Mouse (Mus musculus) midbrain, embryonic 15.5 days (tissue): Measurements from ENCODE around the gene Phc2. TPM values are rescaled to one million over a fixed set of nuclear protein-coding genes. Genes with fewer than 3 reads are reported as not detected.

Experiments
- ATAC-seq: fragments of 200-750 bp; cut with Nextera tagmentation; replicated peaks from 2 replicates; pipeline ENCODE4 v1.8.0; 2017; ENCODE audit warnings: moderate TSS enrichment
- H3K27ac ChIP-seq: fragments of 300-500 bp; sonication (generic); 2 replicates; pipeline ENCODE4 v1.5.1; 2015; ENCODE audit warnings: mild to moderate bottlenecking, inconsistent platforms
- H3K27me3 ChIP-seq: fragments of 300-500 bp; sonication (generic); replicated peaks from 2 replicates; pipeline ENCODE4 v1.6.1; 2015; ENCODE audit warnings: inconsistent platforms
- H3K36me3 ChIP-seq: fragments of 300-500 bp; sonication (generic); replicated peaks from 2 replicates; pipeline ENCODE4 v1.6.1; 2015; ENCODE audit warnings: inconsistent platforms
- H3K4me1 ChIP-seq: fragments of 300-500 bp; sonication (generic); 2 replicates; pipeline ENCODE4 v1.6.1; 2015; ENCODE audit warnings: inconsistent platforms
- H3K4me2 ChIP-seq: fragments of 300-500 bp; sonication (generic); 2 replicates; pipeline ENCODE4 v1.6.1; 2015; ENCODE audit warnings: inconsistent platforms, mild to moderate bottlenecking, moderate library complexity
- H3K4me3 ChIP-seq: fragments of 300-500 bp; sonication (generic); 2 replicates; pipeline ENCODE4 v1.5.1; 2015; ENCODE audit warnings: mild to moderate bottlenecking, inconsistent platforms
- H3K9ac ChIP-seq: fragments of 300-500 bp; sonication (generic); 2 replicates; pipeline ENCODE4 v1.6.1; 2015; ENCODE audit warnings: mild to moderate bottlenecking, inconsistent platforms
- H3K9me3 ChIP-seq: fragments of 300-500 bp; sonication (generic); 2 replicates; pipeline ENCODE4 v1.6.1; 2016; ENCODE audit warnings: inconsistent platforms
- WGBS: fragments of 180-500 bp; shearing (Covaris S2); methylation state at CpG from one replicate; pipeline ENCODE4 v1.1.7; 2015; ENCODE audit warnings: mixed read lengths; 5-methylcytosine and 5-hydroxymethylcytosine counted together
- polyA plus RNA-seq: library from polyadenylated mRNA; unstranded; fragments of >200 nt; fragmentation: Nextera tagmentation; extraction: Ambion mirVana; gene quantifications from 2 replicates; pipeline ENCODE4 v1.2.1, GENCODE M21; 2015

The Phc2 gene
- polyA plus RNA-seq, 1 experiment from 2014 or later, result 70.0 TPM

DNA sequence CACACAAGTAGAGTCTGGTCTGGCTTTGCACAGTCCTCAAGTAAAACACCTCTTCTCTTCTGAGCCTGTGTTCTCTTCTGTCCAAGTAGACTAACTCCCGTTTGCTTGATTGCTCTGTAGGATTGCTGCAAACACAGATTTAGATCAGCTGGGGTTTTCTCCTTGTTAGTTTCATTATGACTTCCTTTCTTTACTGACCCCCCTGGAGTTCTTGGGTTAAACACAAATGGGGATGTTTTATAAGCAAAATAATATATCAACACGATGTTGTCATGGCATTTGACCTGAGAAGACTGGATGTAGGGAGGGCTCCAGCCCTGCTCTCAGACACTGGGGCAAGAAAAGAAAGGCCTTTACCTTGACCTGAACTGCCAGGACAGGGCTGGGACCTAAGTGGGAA is 35.5 kb upstream of the Phc2 start:
- no peaks in the 10 kb centered on the region for H3K27me3 ChIP-seq
- H3K4me2 ChIP-seq, result no peak overlapping the region
- WGBS, result 66% methylated on average over 2 of the region's 2 CpGs
- ATAC-seq, result no peak
- no peak overlapping the region for H3K4me3 ChIP-seq
- H3K9me3 ChIP-seq, result no peaks in the 10 kb centered on the region
- H3K4me1 ChIP-seq, result no peaks in the 10 kb centered on the region; the same call in 1 of the 2 replicates
- H3K9ac ChIP-seq, result no peak overlapping the region
- no peak overlapping the region for H3K27ac ChIP-seq
- H3K36me3 ChIP-seq, result no peaks in the 10 kb centered on the region

DNA sequence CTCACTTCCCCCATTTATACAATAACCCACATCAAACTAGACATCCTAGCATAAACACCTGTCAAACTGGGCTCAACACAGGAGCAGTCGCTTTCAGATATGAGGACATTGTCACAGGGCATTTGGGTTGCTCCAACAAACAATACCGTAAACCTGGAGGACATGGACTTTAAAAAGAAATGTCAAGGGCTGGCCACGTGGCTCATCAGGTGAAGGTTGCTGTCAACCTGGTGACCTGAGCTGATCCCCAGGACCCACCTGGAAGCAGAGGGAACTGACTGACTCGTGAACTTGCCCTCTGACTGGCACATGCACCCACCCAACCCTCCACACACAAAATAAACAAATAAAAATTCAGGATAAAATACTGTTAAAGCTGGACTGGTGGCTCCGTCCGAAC is 33.9 kb upstream of the Phc2 start:
- H3K4me3 ChIP-seq, result no peak overlapping the region
- ATAC-seq, result no peak
- no peaks in the 10 kb centered on the region; the same call in 1 of the 2 replicates for H3K4me1 ChIP-seq
- no peak overlapping the region for H3K4me2 ChIP-seq
- no peaks in the 10 kb centered on the region for H3K36me3 ChIP-seq
- WGBS, result 86% methylated on average over 6 of the region's 6 CpGs
- H3K27me3 ChIP-seq, result no peaks in the 10 kb centered on the region
- H3K27ac ChIP-seq, result no peak overlapping the region
- no peak overlapping the region for H3K9ac ChIP-seq
- H3K9me3 ChIP-seq, result no peaks in the 10 kb centered on the region

DNA sequence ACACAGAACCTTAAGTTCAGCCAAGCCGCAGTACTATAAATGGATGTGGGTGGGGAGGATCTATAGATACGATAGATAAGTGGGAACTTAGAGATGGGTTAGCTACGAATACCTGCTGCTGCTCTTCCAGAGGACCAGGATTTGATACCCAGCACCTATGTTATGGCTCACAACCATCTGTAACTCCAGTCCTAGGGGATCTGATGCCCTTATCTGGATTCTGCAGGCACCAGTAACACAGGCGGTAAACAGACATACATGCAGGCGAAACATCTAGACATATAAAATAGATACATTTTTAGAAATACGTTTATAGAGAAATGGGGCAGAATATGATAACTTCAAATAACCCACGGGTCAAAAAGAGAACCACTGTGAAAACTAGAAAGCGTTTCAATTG is 33.4 kb upstream of the Phc2 start:
- H3K9me3 ChIP-seq, result no peaks in the 10 kb centered on the region
- 90% methylated on average over 8 of the region's 8 CpGs for WGBS
- H3K36me3 ChIP-seq, result no peaks in the 10 kb centered on the region
- H3K4me3 ChIP-seq, result no peak overlapping the region
- H3K4me2 ChIP-seq, result no peak overlapping the region
- H3K27me3 ChIP-seq, result no peaks in the 10 kb centered on the region
- ATAC-seq, result no peak
- no peak overlapping the region for H3K9ac ChIP-seq
- H3K27ac ChIP-seq, result no peak overlapping the region
- H3K4me1 ChIP-seq, result no peaks in the 10 kb centered on the region; the same call in 1 of the 2 replicates

DNA sequence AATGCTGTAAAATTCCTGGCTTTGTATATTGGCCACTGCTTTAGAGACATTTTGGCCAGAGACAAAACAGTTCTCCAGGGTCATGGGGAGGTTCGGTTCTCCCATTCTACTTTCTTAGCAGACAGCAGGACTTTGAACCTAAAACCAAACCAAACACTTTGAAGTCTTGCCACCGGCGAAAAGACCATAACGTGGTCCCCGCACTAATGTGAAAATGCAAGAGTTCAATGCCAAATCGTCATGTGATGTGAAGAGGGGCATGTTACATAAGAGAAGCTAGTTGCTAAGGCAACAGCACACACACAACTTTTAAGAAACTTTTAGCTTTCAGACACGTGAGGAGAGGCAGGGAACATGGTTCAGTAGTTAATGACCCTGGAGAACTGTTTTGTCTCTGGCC is 19.1 kb upstream of the Phc2 start:
- Histone ChIP-seq H3K9ac (no peak overlapping the region), H3K36me3 (no peaks in the 10 kb centered on the region), H3K27ac (no peak overlapping the region), H3K9me3 (no peaks in the 10 kb centered on the region), H3K27me3 (no peaks in the 10 kb centered on the region), H3K4me2 (no peak overlapping the region), H3K4me1 (peaks cover 5% of the 10 kb centered on the region; the same call in 1 of the 2 replicates), H3K4me3 (no peak overlapping the region)
- ATAC-seq, result no peak
- WGBS, result 74% methylated on average over 7 of the region's 7 CpGs

DNA sequence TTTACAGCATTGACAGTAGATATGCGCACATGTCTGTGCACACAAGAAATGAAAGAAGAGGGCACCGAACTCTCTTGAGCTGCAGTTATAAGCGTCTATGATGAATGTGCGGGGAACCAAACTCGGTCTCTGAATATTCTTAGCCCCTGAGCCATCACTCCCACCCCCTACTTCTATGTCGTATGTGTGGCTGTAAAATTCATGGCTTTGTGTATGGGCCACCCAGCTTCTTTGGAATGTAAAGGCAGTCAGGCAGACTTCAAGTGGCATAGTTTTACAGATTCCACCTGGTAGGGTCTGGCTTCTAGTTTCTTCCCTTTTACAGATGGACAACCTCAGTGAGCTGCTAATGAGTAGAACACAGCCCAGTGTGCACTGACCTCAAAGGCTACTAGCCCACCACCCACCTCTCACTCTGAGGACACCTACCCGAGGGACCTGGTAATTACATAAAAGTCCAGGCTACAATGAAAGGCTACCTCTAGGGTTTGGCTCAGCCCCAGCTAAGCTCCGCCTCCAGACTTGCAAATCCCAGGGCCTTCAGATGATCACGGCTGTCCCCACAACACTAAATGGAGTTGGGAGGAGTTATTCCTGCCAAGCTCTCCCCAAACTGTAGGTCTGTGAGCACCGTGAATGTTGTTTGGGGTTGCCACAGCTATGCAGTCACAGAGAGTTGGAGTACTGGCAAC is 18.5 kb upstream of the Phc2 start:
- Histone ChIP-seq H3K4me2 (no peak overlapping the region), H3K9me3 (no peaks in the 10 kb centered on the region), H3K4me1 (peaks cover 5% of the 10 kb centered on the region; the same call in 1 of the 2 replicates), H3K9ac (no peak overlapping the region), H3K27me3 (no peaks in the 10 kb centered on the region), H3K27ac (no peak overlapping the region), H3K36me3 (no peaks in the 10 kb centered on the region), H3K4me3 (no peak overlapping the region)
- WGBS, result 61% methylated on average over 10 of the region's 10 CpGs
- ATAC-seq, result no peak

DNA sequence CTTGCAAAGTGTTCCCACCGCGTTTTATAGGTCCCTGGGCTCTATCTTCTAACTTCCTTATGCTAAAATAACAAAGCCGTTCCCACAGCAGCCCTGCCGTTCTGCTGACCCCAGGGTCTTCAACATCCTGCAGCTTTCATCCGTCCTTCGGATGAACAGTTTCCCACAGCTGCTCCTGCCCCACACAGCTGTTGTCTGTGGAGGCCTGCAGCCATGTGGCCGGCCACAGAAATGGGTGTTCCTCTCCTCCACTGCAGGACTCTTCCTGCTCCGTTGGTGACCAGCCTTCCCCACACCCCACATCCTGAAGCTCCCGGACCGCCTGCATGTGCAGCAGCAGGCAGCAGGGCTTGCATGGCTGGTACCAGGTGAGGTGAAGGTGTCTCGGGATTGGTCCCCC is 17.3 kb upstream of the Phc2 start:
- peaks cover 5% of the 10 kb centered on the region; the same call in 1 of the 2 replicates for H3K4me1 ChIP-seq
- H3K9me3 ChIP-seq, result no peaks in the 10 kb centered on the region
- H3K27me3 ChIP-seq, result no peaks in the 10 kb centered on the region
- H3K36me3 ChIP-seq, result no peaks in the 10 kb centered on the region
- no peak overlapping the region for H3K27ac ChIP-seq
- no peak for ATAC-seq
- H3K9ac ChIP-seq, result no peak overlapping the region
- no peak overlapping the region for H3K4me2 ChIP-seq
- WGBS, result 52% methylated on average over 11 of the region's 11 CpGs
- H3K4me3 ChIP-seq, result no peak overlapping the region

DNA sequence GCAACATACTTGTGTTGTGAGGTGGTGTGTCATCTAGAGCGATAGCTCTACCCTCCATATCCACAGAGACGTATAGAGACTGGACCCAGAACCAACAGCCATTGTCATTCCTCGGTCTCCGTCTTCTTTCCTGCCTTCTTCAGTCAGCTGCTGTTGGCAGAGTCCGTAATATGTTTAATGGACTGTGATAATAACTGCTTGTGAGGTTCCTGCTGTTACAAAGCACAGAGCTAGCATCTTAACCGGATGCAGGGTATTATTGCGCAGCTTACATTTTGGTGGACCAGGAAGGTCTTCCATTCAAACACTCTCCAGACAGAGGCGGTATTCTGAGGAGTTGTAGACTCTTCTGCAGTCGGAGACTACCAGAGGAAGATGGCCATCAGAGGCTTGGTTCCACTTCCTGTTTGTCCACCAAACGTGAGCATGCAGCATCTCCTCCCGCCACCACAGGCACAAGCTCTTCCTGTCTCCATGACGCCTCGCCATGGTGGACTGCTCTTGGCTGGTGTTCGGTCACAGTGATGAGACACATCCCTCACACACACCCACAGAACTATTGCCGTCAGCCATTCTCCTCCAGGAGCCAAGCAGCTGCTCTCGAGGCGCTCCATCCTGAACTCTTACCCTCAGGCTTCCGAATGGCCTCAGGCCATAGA is 16.1 kb upstream of the Phc2 start:
- Histone ChIP-seq H3K4me3 (no peak overlapping the region), H3K27ac (no peak overlapping the region), H3K27me3 (no peaks in the 10 kb centered on the region), H3K4me2 (no peak overlapping the region), H3K9me3 (no peaks in the 10 kb centered on the region), H3K36me3 (no peaks in the 10 kb centered on the region), H3K4me1 (peaks cover 5% of the 10 kb centered on the region; the same call in 1 of the 2 replicates), H3K9ac (no peak overlapping the region)
- 87% methylated on average over 18 of the region's 18 CpGs for WGBS
- ATAC-seq, result no peak

DNA sequence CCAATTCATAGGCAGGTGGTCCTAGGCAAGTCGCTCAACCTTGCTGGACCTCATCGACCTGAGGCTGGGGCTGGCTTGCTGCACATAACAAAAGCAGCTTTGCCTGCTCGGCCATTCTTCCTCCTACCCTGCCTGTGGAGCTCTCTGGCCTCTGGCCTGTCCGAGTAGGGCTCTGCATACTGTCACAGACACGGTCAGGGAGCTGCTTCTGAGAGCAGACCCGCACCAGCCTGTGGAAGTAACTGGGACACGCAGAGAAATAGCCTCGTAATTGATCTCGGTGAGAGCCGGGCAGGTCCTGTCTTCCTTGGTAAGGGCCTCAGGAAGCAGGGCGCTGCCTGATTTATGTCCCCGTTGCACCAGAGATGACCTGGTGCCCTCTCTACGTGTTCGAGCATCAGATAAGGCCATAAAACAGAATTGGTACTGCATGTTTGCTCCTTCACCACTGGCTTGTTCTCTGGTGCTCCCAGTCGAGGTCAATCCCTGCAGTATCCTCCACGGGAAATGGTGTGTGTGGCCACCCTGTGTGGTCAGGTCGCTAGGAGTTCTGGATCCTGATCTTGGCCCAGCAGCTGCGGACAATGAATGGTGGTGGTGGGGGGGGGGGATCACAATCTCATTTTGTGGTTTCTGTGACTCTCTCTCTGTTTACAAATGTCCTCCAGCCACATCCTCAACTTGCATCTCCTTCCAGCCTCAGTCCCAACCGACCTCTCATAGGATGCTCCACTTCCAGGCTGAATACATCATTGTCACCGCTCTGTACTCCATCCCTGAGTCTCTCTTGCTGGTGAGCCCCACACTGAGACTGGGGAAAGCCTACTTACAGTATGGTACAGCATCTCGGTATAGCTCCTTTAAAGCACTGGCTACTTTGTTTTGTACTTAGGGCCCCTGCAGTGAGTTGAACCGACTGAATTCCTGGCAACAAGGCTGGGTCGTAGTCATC is 12.5 kb upstream of the Phc2 start:
- Histone ChIP-seq H3K36me3 (no peaks in the 10 kb centered on the region), H3K9ac (no peak overlapping the region), H3K27ac (no peak overlapping the region), H3K9me3 (no peaks in the 10 kb centered on the region), H3K4me2 (no peak overlapping the region), H3K27me3 (no peaks in the 10 kb centered on the region), H3K4me3 (no peak overlapping the region), H3K4me1 (peaks cover 4% of the 10 kb centered on the region; the same call in 1 of the 2 replicates)
- no peak for ATAC-seq
- WGBS, result 62% methylated on average over 23 of the region's 23 CpGs

DNA sequence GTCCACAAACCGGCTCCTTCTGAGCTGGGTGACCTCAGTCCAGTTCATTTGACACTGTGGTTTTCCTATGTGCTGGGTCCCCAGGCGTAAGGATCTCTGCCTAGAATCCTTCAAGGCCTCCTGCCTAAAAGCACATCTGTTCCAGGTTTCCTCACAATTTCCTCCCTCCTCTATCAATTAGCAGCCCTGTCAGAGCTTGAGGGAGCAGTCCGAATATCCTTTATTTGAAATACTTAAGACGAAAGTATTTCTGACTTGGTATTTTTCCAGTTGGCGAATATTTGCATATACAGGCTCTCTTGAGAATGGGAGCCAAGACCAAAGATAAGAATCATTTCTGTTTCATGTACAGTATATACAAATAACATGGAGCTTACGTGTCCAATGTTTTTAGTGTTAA is 8.6 kb upstream of the Phc2 start:
- H3K36me3 ChIP-seq, result no peaks in the 10 kb centered on the region
- no peak overlapping the region for H3K27ac ChIP-seq
- no peaks in the 10 kb centered on the region for H3K4me1 ChIP-seq
- H3K27me3 ChIP-seq, result no peaks in the 10 kb centered on the region
- H3K4me3 ChIP-seq, result no peak overlapping the region
- WGBS, result 87% methylated on average over 6 of the region's 6 CpGs
- H3K9me3 ChIP-seq, result no peaks in the 10 kb centered on the region
- ATAC-seq, result no peak
- no peak overlapping the region for H3K4me2 ChIP-seq
- H3K9ac ChIP-seq, result no peak overlapping the region

DNA sequence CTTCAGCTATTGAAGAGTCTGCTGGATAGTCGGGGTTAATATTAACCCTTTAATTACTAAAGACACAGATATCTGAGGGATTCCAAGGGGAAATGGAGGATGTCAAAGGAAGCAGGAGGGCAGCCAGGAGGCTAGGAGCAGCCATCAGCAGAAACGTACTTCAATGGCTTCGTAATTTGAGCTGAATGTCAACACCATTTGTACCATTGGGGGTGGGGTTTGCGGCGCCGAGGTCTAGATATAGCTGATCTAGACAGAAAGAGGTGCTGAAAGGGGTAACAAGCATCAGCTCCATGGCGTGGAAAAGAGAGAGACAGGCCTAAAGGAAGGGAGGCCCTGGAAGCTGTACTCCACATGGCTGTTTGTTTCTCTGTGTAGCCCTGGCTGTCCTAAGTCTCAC is 7.7 kb upstream of the Phc2 start:
- Histone ChIP-seq H3K9ac (no peak overlapping the region), H3K27ac (no peak overlapping the region), H3K9me3 (no peaks in the 10 kb centered on the region), H3K36me3 (no peaks in the 10 kb centered on the region), H3K4me3 (no peak overlapping the region), H3K4me1 (no peaks in the 10 kb centered on the region), H3K4me2 (no peak overlapping the region), H3K27me3 (no peaks in the 10 kb centered on the region)
- no peak for ATAC-seq
- 54% methylated on average over 7 of the region's 7 CpGs for WGBS

DNA sequence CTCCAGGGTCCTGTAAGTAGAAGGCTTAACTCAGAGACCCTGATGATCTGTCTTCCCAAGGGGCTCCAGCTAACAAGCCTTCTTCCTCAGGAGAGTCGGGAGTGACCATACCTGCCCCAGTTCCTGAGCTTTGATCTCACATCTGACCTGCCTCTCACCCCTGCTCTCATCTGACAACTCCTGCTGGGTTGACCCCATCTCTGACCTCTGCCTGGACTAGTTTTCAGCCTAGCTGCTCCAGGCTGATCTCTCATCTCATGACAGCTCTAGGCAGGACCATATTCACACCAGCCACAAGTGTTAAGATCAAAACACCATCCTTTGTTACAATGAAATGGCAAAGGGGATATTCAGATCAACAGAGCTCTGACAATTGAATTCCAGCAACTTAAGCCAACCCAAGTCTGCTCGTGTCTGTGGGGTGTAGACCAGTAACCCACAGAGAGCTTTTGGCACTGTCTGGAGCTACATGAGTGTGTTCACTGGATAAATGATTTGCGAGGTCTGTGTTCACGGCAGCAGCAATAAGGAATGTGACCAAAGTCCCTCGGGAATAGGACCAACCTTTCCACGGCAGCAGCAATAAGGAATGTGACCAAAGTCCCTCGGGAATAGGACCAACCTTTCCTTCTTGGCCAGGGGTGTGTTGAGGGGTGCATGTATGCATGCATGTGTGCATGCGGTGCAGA is 5.8 kb upstream of the Phc2 start:
- H3K4me1 ChIP-seq, result peaks cover under 1% of the 10 kb centered on the region; the same call in 1 of the 2 replicates
- H3K36me3 ChIP-seq, result no peaks in the 10 kb centered on the region
- no peaks in the 10 kb centered on the region for H3K27me3 ChIP-seq
- H3K9me3 ChIP-seq, result no peaks in the 10 kb centered on the region
- H3K27ac ChIP-seq, result no peak overlapping the region
- 67% methylated on average over 8 of the region's 8 CpGs for WGBS
- no peak overlapping the region for H3K4me2 ChIP-seq
- H3K4me3 ChIP-seq, result no peak overlapping the region
- no peak for ATAC-seq
- H3K9ac ChIP-seq, result no peak overlapping the region

DNA sequence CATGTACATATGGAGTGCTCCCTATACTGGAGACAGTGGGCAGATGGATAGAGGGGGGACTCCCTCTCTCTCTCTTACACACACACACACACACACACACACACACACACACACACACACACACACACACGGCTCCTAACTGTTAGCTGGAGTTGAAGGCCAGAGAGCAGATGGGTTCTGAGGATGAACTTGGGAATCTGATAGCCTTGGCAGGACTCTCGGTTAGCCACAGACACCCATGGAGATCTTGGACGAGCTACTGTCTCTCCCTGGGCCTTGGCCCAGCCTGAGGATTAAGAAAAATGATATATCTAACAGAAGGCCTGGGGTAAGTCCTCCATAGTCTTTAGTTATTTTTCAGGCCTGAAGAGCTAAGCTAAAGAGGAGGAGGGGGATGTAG is 3.0 kb upstream of the Phc2 start:
- no peaks in the 10 kb centered on the region for H3K27me3 ChIP-seq
- no peaks in the 10 kb centered on the region for H3K9me3 ChIP-seq
- no peaks in the 10 kb centered on the region for H3K36me3 ChIP-seq
- no peak for ATAC-seq
- no peak overlapping the region for H3K9ac ChIP-seq
- H3K4me3 ChIP-seq, result no peak overlapping the region
- no peak overlapping the region for H3K4me2 ChIP-seq
- 65% methylated on average over 3 of the region's 3 CpGs for WGBS
- peaks cover 18% of the 10 kb centered on the region for H3K4me1 ChIP-seq
- H3K27ac ChIP-seq, result no peak overlapping the region
